Mouse (Mus musculus) kidney, embryonic 15.5 days (tissue): ENCODE measurements around the gene Tefm. TPM values are rescaled to one million over a fixed set of nuclear protein-coding genes. Genes with fewer than 3 reads are reported as not detected.

Experiments
- ATAC-seq: fragments of 200-750 bp; cut with Nextera tagmentation; replicated peaks from 2 replicates; pipeline ENCODE4 v1.8.0; 2017; ENCODE audit warnings: moderate TSS enrichment; ENCODE audit not compliant: low FRiP score
- H3K27ac ChIP-seq: fragments of 300-500 bp; sonication (generic); 2 replicates; pipeline ENCODE4 v1.5.1; 2015; ENCODE audit warnings: mild to moderate bottlenecking, inconsistent platforms
- H3K27me3 ChIP-seq: fragments of 300-500 bp; sonication (generic); 2 replicates; pipeline ENCODE4 v1.6.1; 2015; ENCODE audit warnings: inconsistent platforms
- H3K36me3 ChIP-seq: fragments of 300-500 bp; sonication (generic); 2 replicates; pipeline ENCODE4 v1.6.1; 2015; ENCODE audit warnings: inconsistent platforms
- H3K4me1 ChIP-seq: fragments of 300-500 bp; sonication (generic); 2 replicates; pipeline ENCODE4 v1.6.1; 2015; ENCODE audit warnings: inconsistent platforms
- H3K4me2 ChIP-seq: fragments of 300-500 bp; sonication (generic); 2 replicates; pipeline ENCODE4 v1.6.1; 2015; ENCODE audit warnings: moderate library complexity, mild to moderate bottlenecking, inconsistent platforms
- H3K4me3 ChIP-seq: fragments of 300-500 bp; sonication (generic); replicated peaks from 2 replicates; pipeline ENCODE4 v1.5.1; 2015; ENCODE audit warnings: mild to moderate bottlenecking, inconsistent platforms
- H3K9ac ChIP-seq: fragments of 300-500 bp; sonication (generic); 2 replicates; pipeline ENCODE4 v1.6.1; 2015; ENCODE audit warnings: mild to moderate bottlenecking, inconsistent platforms
- H3K9me3 ChIP-seq: fragments of 300-500 bp; sonication (generic); replicated peaks from 2 replicates; pipeline ENCODE4 v1.6.1; 2016; ENCODE audit warnings: inconsistent platforms
- WGBS: fragments of 180-500 bp; shearing (Covaris S2); methylation state at CpG from one replicate; pipeline ENCODE4 v1.1.7; 2015; ENCODE audit warnings: mixed read lengths; 5-methylcytosine and 5-hydroxymethylcytosine counted together
- polyA plus RNA-seq: library from polyadenylated mRNA; unstranded; fragments of >200 nt; fragmentation: Nextera tagmentation; extraction: Ambion mirVana; gene quantifications from 2 replicates; pipeline ENCODE4 v1.2.1, GENCODE M21; 2015

The Tefm gene
- polyA plus RNA-seq, 1 experiment from 2014 or later = 36.8 TPM

DNA sequence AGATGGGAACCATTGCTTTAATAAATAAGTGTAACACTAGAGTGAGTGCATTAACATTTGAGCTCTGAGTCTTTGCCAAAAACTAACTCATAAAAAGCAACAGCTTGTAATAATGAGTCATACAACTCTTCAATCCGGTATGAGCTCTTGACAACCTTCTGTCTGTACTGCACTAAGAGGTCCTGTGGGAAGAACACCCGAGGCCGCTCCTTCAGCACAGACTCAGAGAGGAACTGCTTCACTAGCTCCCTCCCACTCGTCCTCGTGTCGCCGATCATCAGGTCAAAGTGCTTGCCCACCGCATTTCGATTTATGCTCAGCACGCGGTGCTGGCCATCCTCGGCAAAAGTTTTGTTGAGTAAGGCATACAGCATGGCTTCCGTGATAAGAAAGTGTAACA is 5.2 kb downstream of the Tefm start:
- Histone ChIP-seq H3K9ac (no peak overlapping the region), H3K4me2 (no peak overlapping the region), H3K4me1 (peaks cover 4% of the 10 kb centered on the region; the same call in 1 of the 2 replicates), H3K27ac (no peak overlapping the region), H3K9me3 (no peaks in the 10 kb centered on the region), H3K36me3 (peaks cover 72% of the 10 kb centered on the region), H3K4me3 (no peak overlapping the region), H3K27me3 (no peaks in the 10 kb centered on the region)
- no peak for ATAC-seq
- 87% methylated on average over 13 of the region's 13 CpGs for WGBS

GRCm38 (mm10) chr11:80135954-80136683 is 5.9 kb downstream of the Tefm start:
- peaks cover 77% of the 10 kb centered on the region for H3K36me3 ChIP-seq

DNA sequence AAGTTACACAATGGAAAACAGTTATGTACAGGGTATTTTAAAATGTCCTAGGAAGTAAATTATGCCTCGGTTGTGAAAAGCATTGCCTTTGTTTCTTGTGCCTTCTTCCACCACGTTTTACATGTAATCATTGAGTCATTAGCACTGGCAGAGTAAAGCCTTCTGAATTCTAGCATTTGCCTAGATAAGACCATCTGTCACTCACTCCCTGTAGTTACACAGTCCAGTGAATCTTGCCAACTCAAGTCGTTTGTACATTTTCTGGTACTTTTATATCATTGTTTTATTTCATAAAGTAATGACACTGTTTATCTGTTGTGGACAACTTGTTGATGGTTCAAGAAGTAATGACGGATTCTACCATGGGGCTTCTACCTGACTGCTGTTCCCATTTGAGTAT is 7.2 kb downstream of the Tefm start:
- no peaks in the 10 kb centered on the region for H3K4me1 ChIP-seq
- H3K9me3 ChIP-seq = no peaks in the 10 kb centered on the region
- no peaks in the 10 kb centered on the region for H3K27me3 ChIP-seq
- H3K4me3 ChIP-seq = no peak overlapping the region
- H3K4me2 ChIP-seq = no peak overlapping the region
- H3K36me3 ChIP-seq = peaks cover 82% of the 10 kb centered on the region
- no peak for ATAC-seq
- no peak overlapping the region for H3K9ac ChIP-seq
- H3K27ac ChIP-seq = no peak overlapping the region
- 83% methylated on average over 4 of the region's 4 CpGs for WGBS

More at GRCm38 (mm10) chr11:80135954-80136683, 5.9 kb downstream of the Tefm start:
- WGBS = 92% methylated on average over 11 of the region's 11 CpGs
- Histone ChIP-seq H3K4me2 (no peak overlapping the region), H3K4me3 (no peak overlapping the region), H3K27me3 (no peaks in the 10 kb centered on the region), H3K9me3 (no peaks in the 10 kb centered on the region), H3K9ac (no peak overlapping the region), H3K4me1 (peaks cover 3% of the 10 kb centered on the region; the same call in 1 of the 2 replicates), H3K27ac (no peak overlapping the region)
- ATAC-seq = no peak

DNA sequence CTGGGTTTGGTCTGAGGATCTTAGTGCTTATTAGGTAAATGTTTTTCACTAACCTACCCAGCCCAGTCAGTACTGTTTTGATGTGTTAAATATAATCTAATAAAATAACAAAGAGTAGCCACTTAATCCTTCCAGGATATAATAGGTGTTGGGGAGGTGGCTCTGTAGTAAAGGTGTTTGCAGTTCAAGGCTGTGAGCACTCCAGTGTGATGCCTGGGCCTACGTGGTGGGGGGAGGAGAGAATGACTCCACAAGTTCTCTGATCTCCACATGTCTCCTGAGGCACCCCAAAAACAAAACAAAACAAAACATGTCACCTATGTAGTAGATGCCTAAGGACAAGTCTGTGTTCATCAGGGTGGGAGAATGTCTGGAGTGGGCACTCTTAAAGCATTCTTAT is 9.9 kb downstream of the Tefm start:
- Histone ChIP-seq H3K27ac (no peak overlapping the region), H3K4me3 (no peak overlapping the region), H3K9ac (no peak overlapping the region), H3K36me3 (peaks cover 84% of the 10 kb centered on the region), H3K9me3 (no peaks in the 10 kb centered on the region), H3K27me3 (no peaks in the 10 kb centered on the region), H3K4me2 (no peak overlapping the region), H3K4me1 (no peaks in the 10 kb centered on the region)
- 65% methylated on average over 1 of the region's 1 CpGs for WGBS
- no peak for ATAC-seq

DNA sequence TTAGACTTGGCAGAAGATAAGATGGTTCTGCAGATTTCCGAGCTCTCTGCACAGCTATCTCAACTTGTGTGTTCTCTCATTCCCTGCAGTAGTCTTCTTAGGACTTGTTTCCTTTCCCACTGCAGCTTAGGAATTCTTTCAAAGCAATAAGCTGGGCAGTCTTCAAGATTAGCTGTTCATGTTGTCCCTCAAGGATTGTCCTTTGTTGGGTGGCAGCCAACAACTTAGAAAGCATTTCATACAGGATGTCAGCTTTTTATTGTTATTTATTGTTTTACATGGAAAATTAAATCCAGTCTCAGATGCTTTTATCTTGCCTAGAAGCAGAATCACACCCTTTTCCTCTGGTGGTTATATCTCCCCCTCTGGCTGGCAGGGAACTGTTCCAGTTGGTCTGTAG is 25.6 kb downstream of the Tefm start:
- Histone ChIP-seq H3K4me1 (no peaks in the 10 kb centered on the region), H3K9ac (no peak overlapping the region), H3K27ac (no peak overlapping the region), H3K4me2 (no peak overlapping the region), H3K4me3 (no peak overlapping the region), H3K9me3 (no peaks in the 10 kb centered on the region), H3K27me3 (no peaks in the 10 kb centered on the region), H3K36me3 (peaks cover 84% of the 10 kb centered on the region)
- ATAC-seq = no peak
- 85% methylated on average over 1 of the region's 1 CpGs for WGBS

GRCm38 (mm10) chr11:80104407-80104806 is 37.6 kb downstream of the Tefm start:
- no peaks in the 10 kb centered on the region for H3K9me3 ChIP-seq
- 94% methylated on average over 1 of the region's 1 CpGs for WGBS
- peaks cover 85% of the 10 kb centered on the region for H3K36me3 ChIP-seq
- H3K27ac ChIP-seq = no peak overlapping the region
- ATAC-seq = no peak
- H3K4me2 ChIP-seq = no peak overlapping the region
- no peak overlapping the region for H3K4me3 ChIP-seq
- no peaks in the 10 kb centered on the region for H3K4me1 ChIP-seq
- H3K27me3 ChIP-seq = no peaks in the 10 kb centered on the region
- no peak overlapping the region for H3K9ac ChIP-seq

- 90% methylated on average over 6 of the region's 6 CpGs for WGBS
- H3K9me3 ChIP-seq = no peaks in the 10 kb centered on the region
- no peak for ATAC-seq
- H3K4me2 ChIP-seq = no peak overlapping the region
- no peak overlapping the region for H3K9ac ChIP-seq
- peaks cover 81% of the 10 kb centered on the region for H3K36me3 ChIP-seq
- no peaks in the 10 kb centered on the region for H3K27me3 ChIP-seq
- H3K27ac ChIP-seq = no peak overlapping the region
- no peaks in the 10 kb centered on the region for H3K4me1 ChIP-seq
- H3K4me3 ChIP-seq = no peak overlapping the region
Measured at GRCm38 (mm10) chr11:80101298-80101697, 40.7 kb downstream of the Tefm start.

DNA sequence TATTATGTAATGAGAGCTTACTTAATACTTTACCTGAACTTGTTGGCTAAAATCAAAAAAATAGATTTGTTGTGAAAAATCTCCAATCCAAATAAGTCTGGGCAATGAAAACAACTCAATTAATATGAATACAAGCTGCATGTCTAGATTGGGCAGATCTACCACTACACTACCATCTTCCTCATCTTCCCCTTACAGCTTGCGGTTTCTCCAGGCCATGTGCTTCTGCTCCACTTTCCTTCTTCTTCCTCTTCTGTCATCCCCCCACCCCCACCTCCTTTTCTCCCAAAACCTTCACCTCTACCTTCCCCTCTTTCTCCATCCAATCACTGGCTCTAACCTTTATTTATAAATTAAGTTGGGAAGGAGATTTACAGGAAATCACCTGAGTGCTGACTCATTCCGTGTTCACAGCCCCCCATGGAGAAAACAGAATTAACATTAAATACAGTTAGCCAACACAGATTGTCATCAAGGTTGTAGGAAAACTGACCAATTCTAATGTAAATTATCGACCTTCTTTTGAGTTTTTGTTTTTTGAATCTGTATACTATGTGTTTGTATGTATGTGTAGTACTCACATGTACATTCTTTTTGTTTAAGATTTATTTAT is 43.4 kb downstream of the Tefm start:
- H3K36me3 ChIP-seq = peaks cover 78% of the 10 kb centered on the region
- H3K9ac ChIP-seq = no peak overlapping the region

GRCm38 (mm10) chr11:80090555-80091164 is 51.3 kb downstream of the Tefm start:
- Histone ChIP-seq H3K4me3 (peak overlapping the region; percentile 79), H3K27me3 (no peaks in the 10 kb centered on the region), H3K9ac (0 out of 2 replicates have a peak overlapping the region, but pooled peaks have one; percentile 88), H3K9me3 (no peaks in the 10 kb centered on the region), H3K36me3 (peaks cover 17% of the 10 kb centered on the region), H3K4me1 (peaks cover 5% of the 10 kb centered on the region; the same call in 1 of the 2 replicates), H3K27ac (no peak overlapping the region), H3K4me2 (peak overlapping the region; percentile 71)
- WGBS = 46% methylated on average over 3 of the region's 3 CpGs
- ATAC-seq = no peak

More for the DNA sequence above, 43.4 kb downstream of the Tefm start:
- ATAC-seq = no peak
- no peaks in the 10 kb centered on the region for H3K9me3 ChIP-seq
- no peaks in the 10 kb centered on the region for H3K4me1 ChIP-seq
- H3K4me2 ChIP-seq = no peak overlapping the region
- H3K27me3 ChIP-seq = no peaks in the 10 kb centered on the region
- H3K27ac ChIP-seq = no peak overlapping the region
- WGBS = 92% methylated on average over 3 of the region's 3 CpGs
- no peak overlapping the region for H3K4me3 ChIP-seq

- Histone ChIP-seq H3K4me3 (peak overlapping the region; percentile 79), H3K9ac (peak overlapping the region; percentile 88), H3K4me2 (peak overlapping the region; percentile 71), H3K36me3 (peaks cover 8% of the 10 kb centered on the region), H3K9me3 (no peaks in the 10 kb centered on the region), H3K27ac (peak overlapping the region; percentile 73; the same call in 1 of the 2 replicates), H3K4me1 (peaks cover 5% of the 10 kb centered on the region; the same call in 1 of the 2 replicates), H3K27me3 (no peaks in the 10 kb centered on the region)
- ATAC-seq = no peak
- under 1% methylated on average over 14 of the region's 14 CpGs for WGBS
Measured at GRCm38 (mm10) chr11:80089817-80090214, 52.2 kb downstream of the Tefm start.

DNA sequence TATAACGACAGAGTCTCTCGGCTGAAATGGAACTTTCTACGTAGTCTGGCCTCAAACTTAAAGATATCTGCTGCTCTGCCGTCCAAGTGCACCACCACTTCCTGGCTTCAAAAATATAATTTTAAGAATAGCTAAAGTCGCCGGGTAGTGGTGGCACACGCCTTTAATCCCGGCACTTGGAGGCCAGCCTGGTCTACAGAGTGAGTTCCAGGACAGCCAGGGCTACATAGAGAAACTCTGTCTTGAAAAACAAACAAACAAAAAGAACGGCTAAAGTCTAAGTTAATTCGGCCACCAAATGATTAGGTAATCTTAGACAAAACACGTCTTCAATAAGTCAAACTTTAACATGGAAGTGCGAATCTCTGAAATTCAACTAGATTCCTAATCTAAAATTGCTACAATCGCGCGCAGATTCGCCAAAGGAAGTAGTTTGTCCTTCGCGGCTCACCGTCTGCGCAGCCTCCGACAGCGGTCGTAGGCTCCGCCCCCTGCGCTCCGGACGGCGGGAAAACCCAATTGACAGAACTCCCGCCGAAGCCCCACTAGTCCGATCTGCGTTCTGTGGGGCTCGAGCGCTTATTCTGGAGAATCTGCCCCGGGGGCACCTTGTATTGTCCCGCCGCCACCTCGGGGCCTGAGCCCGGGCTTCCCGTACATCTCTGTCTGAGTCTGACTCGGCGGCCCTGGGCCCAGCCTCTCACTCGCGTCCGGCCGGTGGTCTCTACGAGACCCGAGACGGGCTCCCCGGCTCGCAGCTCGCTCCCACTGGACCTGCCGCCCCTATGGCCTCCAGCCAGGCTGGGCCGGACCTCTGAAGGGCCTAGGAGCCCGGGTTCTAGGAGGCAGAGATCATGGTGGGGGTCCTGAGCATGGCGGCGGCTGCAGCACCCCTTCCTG is 52.8 kb downstream of the Tefm start, which contains the start of gene Atad5:
Gene Atad5, plus strand, starts transcription at position 484 of the 900 bp plus-strand sequence.
- Histone ChIP-seq H3K27me3 (no peaks in the 10 kb centered on the region), H3K9me3 (no peaks in the 10 kb centered on the region), H3K36me3 (peaks cover 2% of the 10 kb centered on the region; the same call in 1 of the 2 replicates), H3K9ac (peak within 1 kb of the TSS; percentile 88), H3K27ac (peak within 1 kb of the TSS; percentile 73), H3K4me2 (peak within 1 kb of the TSS; percentile 71), H3K4me3 (peak within 1 kb of the TSS; percentile 79), H3K4me1 (peaks cover 5% of the 10 kb centered on the region; the same call in 1 of the 2 replicates)
- 6% methylated on average over 57 of the region's 57 CpGs for WGBS
- ATAC-seq = peak; percentile 80; the same call in 1 of the 2 replicates
